Mouse (Mus musculus) ES-Bruce4 (cell line): ENCODE measurements around the gene Tnk1. TPM values are rescaled to one million over a fixed set of nuclear protein-coding genes. Genes with fewer than 3 reads are reported as not detected.
A peak's percentile ranks its signal among the peaks of the same experiment; 100 is the strongest.

ENCODE experiments used
- H3K27ac ChIP-seq: 2 replicates; pipeline ENCODE4 v1.5.1; 2012; ENCODE audit warnings: low read length, inconsistent platforms; ENCODE audit not compliant: insufficient read depth
- H3K27me3 ChIP-seq: 2 replicates; pipeline ENCODE4 v1.6.1; 2012; ENCODE audit warnings: mild to moderate bottlenecking, low read length, inconsistent platforms; ENCODE audit not compliant: control insufficient read depth, poor library complexity, insufficient read depth, severe bottlenecking
- H3K36me3 ChIP-seq: 2 replicates; pipeline ENCODE4 v1.6.1; 2012; ENCODE audit warnings: inconsistent platforms, mild to moderate bottlenecking, low read length, moderate library complexity; ENCODE audit not compliant: control insufficient read depth, poor library complexity, insufficient read depth, severe bottlenecking
- H3K4me1 ChIP-seq: one replicate; pipeline ENCODE4 v1.8.1; 2011; ENCODE audit warnings: low read length; ENCODE audit not compliant: control insufficient read depth, insufficient read depth
- H3K4me3 ChIP-seq: 2 replicates; pipeline ENCODE4 v1.5.1; 2011; ENCODE audit warnings: low read depth, mild to moderate bottlenecking, low read length
- H3K9ac ChIP-seq: 2 replicates; pipeline ENCODE4 v1.6.1; 2012; ENCODE audit warnings: low read depth, mild to moderate bottlenecking, inconsistent platforms; ENCODE audit not compliant: poor library complexity, severe bottlenecking
- H3K9me3 ChIP-seq: replicated peaks from 2 replicates; pipeline ENCODE4 v1.6.1; 2012; ENCODE audit warnings: mild to moderate bottlenecking, low read length, inconsistent platforms; ENCODE audit not compliant: control insufficient read depth, poor library complexity, insufficient read depth, severe bottlenecking
- CTCF ChIP-seq: IDR thresholded peaks from one replicate; pipeline ENCODE4 v1.8.1; 2011; ENCODE audit warnings: low read depth, low read length
- EP300 ChIP-seq: IDR thresholded peaks from 2 replicates; pipeline ENCODE4 v1.6.1; 2011; ENCODE audit warnings: low read depth, low read length; ENCODE audit not compliant: insufficient read depth
- POLR2A ChIP-seq: IDR thresholded peaks from one replicate; pipeline ENCODE4 v1.8.1; 2011; ENCODE audit warnings: low read length; ENCODE audit not compliant: insufficient read depth
- polyA plus RNA-seq: library from polyadenylated mRNA; stranded (reverse); fragments of >200 nt; gene quantifications from 2 replicates; pipeline ENCODE4 v1.2.4, GENCODE M21; 2011; ENCODE audit warnings: low read depth; ENCODE audit not compliant: missing spikeins, insufficient read depth, insufficient read length

The Tnk1 gene
- polyA plus RNA-seq, 1 experiment = 15.6 TPM

GRCm38 (mm10) chr11:69818871-69819270 lies 39.7 kb downstream of the Tnk1 start:
- no peaks in the 10 kb centered on the region for H3K27me3 ChIP-seq
- no peaks in the 10 kb centered on the region for H3K36me3 ChIP-seq
- no peaks in the 10 kb centered on the region for H3K9me3 ChIP-seq
- TF ChIP-seq CTCF (no peak), POLR2A (no peak), EP300 (no peak)
- no peaks in the 10 kb centered on the region for H3K4me1 ChIP-seq
- no peak overlapping the region for H3K9ac ChIP-seq
- H3K27ac ChIP-seq = no peak overlapping the region
- H3K4me3 ChIP-seq = no peak overlapping the region

DNA sequence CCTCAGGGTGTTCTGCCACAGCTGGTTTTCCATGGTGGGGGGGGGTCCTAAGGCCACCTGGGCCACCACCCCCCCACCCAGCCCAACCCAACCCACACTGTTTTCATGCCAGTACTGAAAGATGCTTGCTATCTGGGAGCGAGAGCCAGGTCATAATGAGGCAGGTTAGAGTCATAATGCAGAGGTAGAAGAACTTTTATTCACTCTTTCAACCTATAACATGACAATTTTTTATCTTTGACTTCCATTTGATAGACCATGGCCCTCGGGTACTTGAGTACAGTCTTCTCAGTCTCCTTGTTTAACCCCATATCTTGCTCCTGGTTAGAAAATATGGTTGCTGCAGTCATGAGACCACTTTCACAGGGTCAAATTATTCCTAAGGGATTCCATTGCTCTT lies 40.2 kb downstream of the Tnk1 start, which contains the start of gene Spem2:
Spem2 (minus strand) TSS at position 101 of the 400 bp plus-strand sequence.
- no peak within 1 kb of the TSS for H3K9ac ChIP-seq
- H3K27ac ChIP-seq = no peak within 1 kb of the TSS
- no peak within 1 kb of the TSS for H3K4me3 ChIP-seq
- no peaks in the 10 kb centered on the region for H3K36me3 ChIP-seq
- H3K9me3 ChIP-seq = no peaks in the 10 kb centered on the region
- TF ChIP-seq CTCF (no peak), EP300 (no peak), POLR2A (no peak)
- H3K27me3 ChIP-seq = no peaks in the 10 kb centered on the region
- H3K4me1 ChIP-seq = no peaks in the 10 kb centered on the region

DNA sequence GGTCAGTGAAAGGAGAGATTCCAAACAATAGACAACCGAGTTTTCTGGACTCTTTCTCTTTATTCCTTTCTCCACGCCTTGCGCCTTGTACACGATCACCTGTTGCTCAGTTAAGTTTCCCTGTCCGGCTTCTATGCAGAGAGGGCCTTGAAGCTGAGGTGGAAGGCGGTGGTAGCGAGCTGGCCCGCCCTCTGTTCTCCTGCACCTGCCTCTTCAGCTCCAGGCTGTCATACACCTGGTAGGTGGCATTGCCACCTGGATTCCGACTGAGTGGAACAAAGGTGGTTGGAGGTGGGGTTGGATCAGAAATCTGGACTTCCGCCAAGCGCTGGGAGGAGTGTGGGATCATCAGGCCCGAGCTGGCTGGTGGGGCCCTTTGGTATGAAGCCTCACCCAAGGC lies 42.0 kb downstream of the Tnk1 start:
- H3K36me3 ChIP-seq = no peaks in the 10 kb centered on the region
- H3K4me3 ChIP-seq = peak overlapping the region; percentile 45; the same call in 1 of the 2 replicates
- no peaks in the 10 kb centered on the region for H3K27me3 ChIP-seq
- H3K4me1 ChIP-seq = no peaks in the 10 kb centered on the region
- H3K9ac ChIP-seq = peak overlapping the region; percentile 28; the same call in 1 of the 2 replicates
- no peak for TF ChIP-seq POLR2A
- no peak for TF ChIP-seq CTCF
- TF ChIP-seq EP300 = no peak
- no peak overlapping the region for H3K27ac ChIP-seq
- H3K9me3 ChIP-seq = no peaks in the 10 kb centered on the region

DNA sequence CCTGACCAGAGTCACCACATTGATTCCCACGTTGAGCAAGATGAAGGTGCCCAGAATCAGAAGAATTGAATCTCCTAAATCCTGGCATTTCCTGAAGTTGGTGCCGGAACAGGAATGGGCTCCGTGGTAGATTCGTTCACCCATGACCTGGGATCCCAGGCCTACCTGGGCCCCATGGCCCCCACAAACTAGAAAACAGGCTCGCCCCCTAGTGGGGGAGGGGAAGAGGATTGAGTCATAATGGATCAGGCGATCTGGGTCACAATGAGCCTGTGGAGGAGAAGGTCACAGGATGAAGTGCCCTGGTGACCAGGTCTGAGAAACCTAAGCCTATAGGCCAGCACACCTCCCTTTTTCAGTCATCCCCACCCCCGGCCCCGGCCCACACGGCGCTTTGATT lies 43.4 kb downstream of the Tnk1 start, which contains the start of gene Gm39566:
Gm39566 (minus strand) TSS at position 144 of the 400 bp plus-strand sequence.
- no peaks in the 10 kb centered on the region for H3K9me3 ChIP-seq

DNA sequence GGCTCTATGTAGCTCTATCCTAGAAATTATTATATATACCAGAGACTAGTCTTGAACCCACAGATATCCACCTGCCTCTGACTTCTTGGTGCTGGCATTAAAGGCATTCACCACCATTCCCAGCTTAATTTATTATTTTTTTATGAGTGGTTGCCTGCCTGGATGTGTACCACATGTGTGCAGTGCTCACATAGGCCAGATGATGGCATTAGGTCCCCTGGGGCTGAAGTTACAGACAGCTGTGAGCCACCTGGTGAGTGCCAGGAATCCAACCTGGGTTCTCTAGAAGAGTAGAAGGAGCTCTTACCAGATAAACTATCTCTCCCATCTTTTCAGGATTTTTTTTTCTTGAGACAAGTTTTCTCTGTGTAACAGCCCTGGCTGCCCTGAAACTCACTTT lies 48.2 kb downstream of the Tnk1 start:
- Histone ChIP-seq H3K36me3 (no peaks in the 10 kb centered on the region), H3K4me1 (no peaks in the 10 kb centered on the region), H3K9me3 (no peaks in the 10 kb centered on the region), H3K27ac (no peak overlapping the region), H3K9ac (no peak overlapping the region), H3K27me3 (no peaks in the 10 kb centered on the region), H3K4me3 (no peak overlapping the region)
- no peak for TF ChIP-seq EP300
- no peak for TF ChIP-seq POLR2A
- no peak for TF ChIP-seq CTCF

More for the DNA sequence above, 43.4 kb downstream of the Tnk1 start, which contains the start of gene Gm39566:
- Histone ChIP-seq H3K27ac (no peak within 1 kb of the TSS), H3K36me3 (no peaks in the 10 kb centered on the region), H3K4me1 (no peaks in the 10 kb centered on the region), H3K9ac (no peak within 1 kb of the TSS), H3K27me3 (no peaks in the 10 kb centered on the region), H3K4me3 (no peak within 1 kb of the TSS)
- TF ChIP-seq CTCF (peak; percentile 41), POLR2A (no peak)

- Histone ChIP-seq H3K4me1 (no peaks in the 10 kb centered on the region), H3K9ac (no peak overlapping the region), H3K27ac (no peak overlapping the region), H3K36me3 (no peaks in the 10 kb centered on the region), H3K27me3 (no peaks in the 10 kb centered on the region), H3K9me3 (no peaks in the 10 kb centered on the region), H3K4me3 (no peak overlapping the region)
- TF ChIP-seq POLR2A (no peak), EP300 (no peak), CTCF (no peak)
Observed at GRCm38 (mm10) chr11:69807641-69808040, 50.9 kb downstream of the Tnk1 start.
